Mouse (Mus musculus) heart, embryonic 16.5 days (tissue): ENCODE results near the gene Cnot6l. TPM values are rescaled to one million over a fixed set of nuclear protein-coding genes. Genes with fewer than 3 reads are reported as not detected.

ENCODE experiments used
- ATAC-seq: fragments of 200-750 bp; cut with Nextera tagmentation; replicated peaks from 2 replicates; pipeline ENCODE4 v1.8.0; 2017; ENCODE audit warnings: moderate number of reproducible peaks; ENCODE audit not compliant: insufficient read depth, low FRiP score; ENCODE audit errors: extremely low read depth
- H3K27ac ChIP-seq: fragments of 300-500 bp; sonication (generic); 2 replicates; pipeline ENCODE4 v1.5.1; 2014; ENCODE audit warnings: mild to moderate bottlenecking, low read length, control low read depth, moderate library complexity
- H3K27me3 ChIP-seq: fragments of 300-500 bp; sonication (generic); 2 replicates; pipeline ENCODE4 v1.6.1; 2014; ENCODE audit warnings: low read length, mixed read lengths; ENCODE audit not compliant: control insufficient read depth, insufficient read depth
- H3K36me3 ChIP-seq: fragments of 300-500 bp; sonication (generic); 2 replicates; pipeline ENCODE4 v1.6.1; 2014; ENCODE audit not compliant: control insufficient read depth, insufficient read depth
- H3K4me1 ChIP-seq: fragments of 300-500 bp; sonication (generic); 2 replicates; pipeline ENCODE4 v1.6.1; 2014; ENCODE audit warnings: low read length, mixed read lengths; ENCODE audit not compliant: control insufficient read depth, insufficient read depth
- H3K4me2 ChIP-seq: fragments of 300-500 bp; sonication (generic); 2 replicates; pipeline ENCODE4 v1.6.1; 2014; ENCODE audit warnings: low read depth, mild to moderate bottlenecking, control low read depth, low read length
- H3K4me3 ChIP-seq: fragments of 300-500 bp; sonication (generic); 2 replicates; pipeline ENCODE4 v1.5.1; 2014; ENCODE audit warnings: mild to moderate bottlenecking, control low read depth, low read length
- H3K9ac ChIP-seq: fragments of 300-500 bp; sonication (generic); 2 replicates; pipeline ENCODE4 v1.6.1; 2014; ENCODE audit warnings: low read length, control low read depth
- H3K9me3 ChIP-seq: fragments of 300-500 bp; sonication (generic); replicated peaks from 2 replicates; pipeline ENCODE4 v1.6.1; 2016; ENCODE audit warnings: low read length; ENCODE audit not compliant: control insufficient read depth
- WGBS: fragments of 180-500 bp; shearing (Covaris S2); extraction: QIAGEN DNeasy Blood & Tissue Kit; methylation state at CpG from one replicate; pipeline ENCODE4 v1.1.7; 2014; 5-methylcytosine and 5-hydroxymethylcytosine counted together
- polyA plus RNA-seq: library from polyadenylated mRNA; unstranded; fragments of >200 nt; fragmentation: Nextera tagmentation; extraction: Ambion mirVana; gene quantifications from 2 replicates; pipeline ENCODE4 v1.2.1, GENCODE M21; 2015

Gene Cnot6l
- polyA plus RNA-seq, 1 experiment from 2014 or later, result 14.6 TPM

DNA sequence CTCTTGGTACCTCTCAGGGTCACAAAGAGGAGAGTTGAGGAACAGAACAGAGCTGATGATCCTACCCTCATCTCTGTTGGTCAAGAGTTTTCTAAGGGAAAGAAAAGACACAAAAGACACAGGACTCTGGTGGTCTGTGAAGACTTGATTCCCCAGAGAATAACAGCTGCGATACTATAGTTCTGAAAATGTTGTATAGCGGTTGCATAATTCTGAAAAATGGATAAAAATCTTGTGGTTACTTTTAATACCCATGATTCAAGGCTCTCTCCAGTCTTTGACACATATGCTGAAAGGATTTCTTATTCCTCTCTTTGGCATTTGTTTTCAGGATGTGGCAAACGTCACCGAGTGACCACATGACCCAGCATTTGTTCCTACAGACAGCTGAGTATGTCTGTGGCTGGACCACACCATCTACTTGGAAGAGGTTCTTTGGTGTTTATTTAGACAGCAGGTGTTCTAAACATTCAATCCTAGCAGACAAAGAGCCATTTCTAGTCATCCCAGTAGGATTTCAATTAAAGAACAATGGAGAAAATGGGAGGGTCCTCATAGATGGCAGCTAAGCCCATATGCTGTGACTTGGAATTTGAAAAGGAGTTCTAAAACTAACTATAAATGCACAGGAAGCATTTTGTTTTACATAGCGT, 124.7 kb downstream of the Cnot6l start:
- Histone ChIP-seq H3K9me3 (no peaks in the 10 kb centered on the region), H3K27ac (no peak overlapping the region), H3K27me3 (no peaks in the 10 kb centered on the region), H3K4me2 (no peak overlapping the region), H3K36me3 (no peaks in the 10 kb centered on the region), H3K9ac (no peak overlapping the region), H3K4me1 (no peaks in the 10 kb centered on the region), H3K4me3 (no peak overlapping the region)
- ATAC-seq, result no peak
- WGBS, result 83% methylated on average over 5 of the region's 5 CpGs

DNA sequence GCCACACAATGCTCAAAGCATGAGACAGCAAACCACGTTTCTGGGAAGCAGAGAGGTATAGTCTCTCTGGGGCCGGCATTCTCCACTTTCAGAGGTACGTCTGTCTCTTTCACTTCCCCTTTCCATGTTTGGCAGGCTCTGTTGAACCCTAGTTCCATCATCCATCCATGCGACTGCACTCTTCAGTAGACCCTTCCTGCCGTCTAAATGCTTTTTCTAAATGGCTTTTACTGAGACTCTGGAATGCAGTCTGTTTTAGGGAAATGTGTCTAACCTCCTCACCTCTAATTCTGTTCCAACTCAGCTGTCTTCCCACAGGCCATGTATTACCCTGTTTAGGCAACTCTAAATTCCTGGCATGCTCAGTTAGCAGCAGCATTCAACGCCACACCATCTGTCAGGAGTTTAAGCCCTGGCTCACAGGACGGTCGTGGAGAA, 126.3 kb downstream of the Cnot6l start:
- no peak for ATAC-seq
- H3K36me3 ChIP-seq, result no peaks in the 10 kb centered on the region
- no peak overlapping the region for H3K4me3 ChIP-seq
- WGBS, result 29% methylated on average over 8 of the region's 8 CpGs
- no peaks in the 10 kb centered on the region for H3K9me3 ChIP-seq
- H3K4me2 ChIP-seq, result no peak overlapping the region
- no peak overlapping the region for H3K9ac ChIP-seq
- H3K4me1 ChIP-seq, result no peaks in the 10 kb centered on the region
- H3K27ac ChIP-seq, result no peak overlapping the region
- no peaks in the 10 kb centered on the region for H3K27me3 ChIP-seq

DNA sequence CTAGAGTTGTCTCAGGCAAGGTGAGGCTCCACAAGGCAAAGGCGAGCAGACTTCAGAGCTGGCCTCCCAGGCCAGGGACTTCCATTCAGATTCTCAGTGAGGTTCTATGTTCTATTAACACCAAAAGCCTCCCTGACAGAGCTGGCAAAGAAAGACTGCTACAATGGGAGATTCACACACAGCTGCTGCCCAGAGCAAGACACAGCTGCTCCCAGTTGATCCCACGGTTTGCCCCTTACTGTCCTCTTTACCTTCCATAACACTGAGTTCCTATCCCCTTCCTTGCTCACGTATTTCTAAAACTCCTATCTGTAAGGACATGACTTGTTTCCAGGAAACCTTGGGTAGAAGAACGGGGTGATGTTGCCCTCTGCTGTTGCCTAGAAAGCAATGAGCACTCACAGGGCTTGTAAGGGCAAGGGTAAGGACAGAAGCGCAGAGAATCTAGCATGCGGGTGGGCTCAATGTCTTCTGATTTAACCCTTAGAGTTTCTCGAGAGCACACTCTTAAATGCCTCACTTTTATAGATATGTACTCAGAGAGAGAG, 127.8 kb downstream of the Cnot6l start:
- H3K9ac ChIP-seq, result no peak overlapping the region
- H3K4me2 ChIP-seq, result no peak overlapping the region
- H3K27ac ChIP-seq, result no peak overlapping the region
- H3K9me3 ChIP-seq, result no peaks in the 10 kb centered on the region
- no peak overlapping the region for H3K4me3 ChIP-seq
- H3K36me3 ChIP-seq, result no peaks in the 10 kb centered on the region
- no peaks in the 10 kb centered on the region for H3K4me1 ChIP-seq
- no peak for ATAC-seq
- H3K27me3 ChIP-seq, result no peaks in the 10 kb centered on the region
- WGBS, result 57% methylated on average over 7 of the region's 7 CpGs

- H3K9ac ChIP-seq, result no peak overlapping the region
- H3K4me1 ChIP-seq, result no peaks in the 10 kb centered on the region
These were observed 129.9 kb downstream of the Cnot6l start for GRCm38 (mm10) chr5:96034101-96034500.

GRCm38 (mm10) chr5:96029821-96030220, 134.2 kb downstream of the Cnot6l start:
- H3K9ac ChIP-seq, result no peak overlapping the region
- H3K4me2 ChIP-seq, result no peak overlapping the region
- no peak overlapping the region for H3K27ac ChIP-seq
- 71% methylated on average over 2 of the region's 2 CpGs for WGBS
- no peaks in the 10 kb centered on the region for H3K27me3 ChIP-seq
- no peaks in the 10 kb centered on the region for H3K4me1 ChIP-seq
- H3K9me3 ChIP-seq, result no peaks in the 10 kb centered on the region
- ATAC-seq, result no peak
- H3K4me3 ChIP-seq, result no peak overlapping the region
- no peaks in the 10 kb centered on the region for H3K36me3 ChIP-seq

More at GRCm38 (mm10) chr5:96034101-96034500, 129.9 kb downstream of the Cnot6l start:
- no peak for ATAC-seq
- WGBS, result 30% methylated on average over 1 of the region's 1 CpGs
- Histone ChIP-seq H3K27me3 (no peaks in the 10 kb centered on the region), H3K4me2 (no peak overlapping the region), H3K36me3 (no peaks in the 10 kb centered on the region), H3K4me3 (no peak overlapping the region), H3K9me3 (no peaks in the 10 kb centered on the region), H3K27ac (no peak overlapping the region)

Other genes with a start within 250 kb of the Cnot6l start
- gene Cxcl13, start 207.2 kb downstream of the Cnot6l start, polyA plus RNA-seq, result 5.6 and 12.7 TPM in 2 replicates
- 20.9 and 23.5 TPM in 2 replicates for gene Mrpl1, start 45.3 kb upstream of the Cnot6l start, polyA plus RNA-seq
- 12.0 and 12.1 TPM in 2 replicates for gene Fras1, start 209.8 kb upstream of the Cnot6l start, polyA plus RNA-seq